Mouse (Mus musculus) thymus, adult 2 months (tissue): Measurements from ENCODE around the gene Adcy9. TPM values are rescaled to one million over a fixed set of nuclear protein-coding genes. Genes with fewer than 3 reads are reported as not detected.

Source experiments
- DNase-seq: peaks from one replicate; pipeline ENCODE4 v3.0.0; 2021
- H3K27ac ChIP-seq: fragments of 200-500 bp; 2 replicates; pipeline ENCODE4 v1.5.1; 2012; ENCODE audit warnings: low read length, control low read depth; ENCODE audit not compliant: control insufficient read depth, insufficient read depth
- H3K27me3 ChIP-seq: fragments of 200-500 bp; 2 replicates; pipeline ENCODE4 v1.6.1; 2012; ENCODE audit warnings: mild to moderate bottlenecking, low read length, moderate library complexity, mixed read lengths; ENCODE audit not compliant: control insufficient read depth, insufficient read depth
- H3K36me3 ChIP-seq: fragments of 200-500 bp; 2 replicates; pipeline ENCODE4 v1.6.1; 2012; ENCODE audit warnings: mild to moderate bottlenecking, low read length, moderate library complexity; ENCODE audit not compliant: control insufficient read depth, insufficient read depth
- H3K4me1 ChIP-seq: fragments of 200-500 bp; replicated peaks from 2 replicates; pipeline ENCODE4 v1.6.1; 2012; ENCODE audit warnings: low read length; ENCODE audit not compliant: control insufficient read depth, insufficient read depth
- H3K4me3 ChIP-seq: fragments of 200-500 bp; 2 replicates; pipeline ENCODE4 v1.5.1; 2012; ENCODE audit warnings: mild to moderate bottlenecking, low read length, control low read depth, moderate library complexity; ENCODE audit not compliant: control insufficient read depth, insufficient read depth
- CTCF ChIP-seq: fragments of 200-500 bp; IDR thresholded peaks from 2 replicates; pipeline ENCODE4 v1.5.1; 2012; ENCODE audit warnings: mild to moderate bottlenecking, control low read depth, low read length, moderate library complexity, borderline replicate concordance; ENCODE audit not compliant: control insufficient read depth, poor library complexity, insufficient read depth; ENCODE audit errors: extremely low read depth
- POLR2A ChIP-seq: fragments of 200-500 bp; IDR thresholded peaks from 2 replicates; pipeline ENCODE4 v1.6.1; 2012; ENCODE audit warnings: mild to moderate bottlenecking, low read length, control low read depth, moderate library complexity; ENCODE audit not compliant: control insufficient read depth, poor library complexity, insufficient read depth; ENCODE audit errors: extremely low read depth
- WGBS: fragments of 180-500 bp; shearing (Covaris S2); methylation state at CpG from one replicate; pipeline ENCODE4 v1.1.7; 2018; 5-methylcytosine and 5-hydroxymethylcytosine counted together
- polyA plus RNA-seq: library from polyadenylated mRNA; depleted of rRNA; stranded (reverse); fragments of >200 nt; gene quantifications from 2 replicates; pipeline ENCODE4 v1.2.3, GENCODE M21; 2012

The Adcy9 gene
- polyA plus RNA-seq, 1 experiment, result 7.6 TPM

GRCm38 (mm10) chr16:4304176-4304922, 115.9 kb downstream of the Adcy9 start:
- H3K4me3 ChIP-seq, result no peak overlapping the region
- no peak overlapping the region for H3K27ac ChIP-seq
- no peaks in the 10 kb centered on the region for H3K4me1 ChIP-seq
- TF ChIP-seq CTCF, result no peak
- no peak for TF ChIP-seq POLR2A
- no peak for DNase-seq
- no peaks in the 10 kb centered on the region for H3K36me3 ChIP-seq
- WGBS, result 85% methylated on average over 12 of the region's 12 CpGs
- no peaks in the 10 kb centered on the region for H3K27me3 ChIP-seq

GRCm38 (mm10) chr16:4303554-4303953, 116.7 kb downstream of the Adcy9 start:
- Histone ChIP-seq H3K27me3 (no peaks in the 10 kb centered on the region), H3K27ac (no peak overlapping the region), H3K4me3 (no peak overlapping the region), H3K36me3 (no peaks in the 10 kb centered on the region), H3K4me1 (no peaks in the 10 kb centered on the region)
- WGBS, result 86% methylated on average over 5 of the region's 5 CpGs
- TF ChIP-seq CTCF (no peak), POLR2A (no peak)
- no peak for DNase-seq

- Histone ChIP-seq H3K4me3 (no peak overlapping the region), H3K4me1 (no peaks in the 10 kb centered on the region), H3K36me3 (no peaks in the 10 kb centered on the region), H3K27me3 (no peaks in the 10 kb centered on the region), H3K27ac (no peak overlapping the region)
- DNase-seq, result no peak
- 98% methylated on average over 7 of the region's 7 CpGs for WGBS
- TF ChIP-seq CTCF (no peak), POLR2A (no peak)
These were observed 120.0 kb downstream of the Adcy9 start for GRCm38 (mm10) chr16:4300280-4300679.

GRCm38 (mm10) chr16:4293259-4293658, 127.0 kb downstream of the Adcy9 start:
- no peak for DNase-seq
- no peak overlapping the region for H3K27ac ChIP-seq
- no peaks in the 10 kb centered on the region for H3K4me1 ChIP-seq
- H3K27me3 ChIP-seq, result no peaks in the 10 kb centered on the region
- WGBS, result 96% methylated on average over 3 of the region's 3 CpGs
- H3K4me3 ChIP-seq, result no peak overlapping the region
- no peaks in the 10 kb centered on the region for H3K36me3 ChIP-seq
- TF ChIP-seq POLR2A (no peak), CTCF (no peak)

GRCm38 (mm10) chr16:4289507-4289906, 130.8 kb downstream of the Adcy9 start:
- no peak for TF ChIP-seq CTCF
- TF ChIP-seq POLR2A, result no peak
- Histone ChIP-seq H3K27ac (no peak overlapping the region), H3K4me1 (peaks cover 5% of the 10 kb centered on the region), H3K36me3 (no peaks in the 10 kb centered on the region), H3K4me3 (no peak overlapping the region), H3K27me3 (no peaks in the 10 kb centered on the region)
- no peak for DNase-seq

- no peak for TF ChIP-seq POLR2A
- TF ChIP-seq CTCF, result no peak
- Histone ChIP-seq H3K36me3 (no peaks in the 10 kb centered on the region), H3K4me3 (no peak overlapping the region), H3K27ac (no peak overlapping the region), H3K4me1 (peaks cover 5% of the 10 kb centered on the region), H3K27me3 (no peaks in the 10 kb centered on the region)
- no peak for DNase-seq
- WGBS, result 96% methylated on average over 7 of the region's 7 CpGs
These were observed 133.7 kb downstream of the Adcy9 start for GRCm38 (mm10) chr16:4286593-4286992.

GRCm38 (mm10) chr16:4285257-4285656, 135.0 kb downstream of the Adcy9 start:
- Histone ChIP-seq H3K27me3 (no peaks in the 10 kb centered on the region), H3K4me3 (no peak overlapping the region), H3K4me1 (peaks cover 5% of the 10 kb centered on the region), H3K27ac (no peak overlapping the region), H3K36me3 (no peaks in the 10 kb centered on the region)
- 11% methylated on average over 5 of the region's 5 CpGs for WGBS
- DNase-seq, result peak; percentile 56
- no peak for TF ChIP-seq CTCF
- TF ChIP-seq POLR2A, result no peak
